Mouse (Mus musculus) thymus, postnatal 4 days (tissue): ENCODE results near the gene Draxin.
A peak's percentile ranks its signal among the peaks of the same experiment; 100 is the strongest.

Experiments
- DNase-seq: peaks from one replicate; pipeline ENCODE4 v3.0.0; 2021

Gene Draxin

GRCm38 (mm10) chr4:148112519-148112918, 18.0 kb downstream of the Draxin start:
- DNase-seq = no peak

- no peak for DNase-seq
Observed at GRCm38 (mm10) chr4:148109215-148109614, 21.3 kb downstream of the Draxin start.

- DNase-seq = no peak
Observed at GRCm38 (mm10) chr4:148108565-148109100, 21.9 kb downstream of the Draxin start.

GRCm38 (mm10) chr4:148107621-148108291, 22.7 kb downstream of the Draxin start:
- no peak for DNase-seq

DNA sequence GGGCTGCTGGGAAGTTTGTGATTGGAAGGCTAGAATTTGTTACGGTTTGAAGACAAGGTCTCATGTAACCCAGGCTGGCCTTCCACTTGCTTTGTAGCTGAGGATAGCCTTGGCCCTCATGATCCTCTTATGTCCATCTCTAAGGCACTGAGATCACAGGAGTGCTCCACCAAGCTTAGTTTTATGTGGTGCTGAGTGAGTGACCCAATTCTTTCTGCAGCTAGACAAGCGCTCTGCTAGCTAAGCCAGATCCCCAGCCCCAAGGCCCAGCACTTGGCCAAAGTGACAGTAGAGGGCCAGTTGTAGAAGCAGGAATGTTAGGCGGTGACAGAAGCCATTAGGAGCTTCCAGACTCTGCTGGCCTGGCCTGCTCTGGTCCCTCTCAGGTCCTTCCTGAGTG, 26.4 kb downstream of the Draxin start:
- no peak for DNase-seq

- DNase-seq = peak; percentile 90
Observed at GRCm38 (mm10) chr4:148101801-148102527, 28.5 kb downstream of the Draxin start.

GRCm38 (mm10) chr4:148098666-148099065, 31.8 kb downstream of the Draxin start:
- no peak for DNase-seq

DNA sequence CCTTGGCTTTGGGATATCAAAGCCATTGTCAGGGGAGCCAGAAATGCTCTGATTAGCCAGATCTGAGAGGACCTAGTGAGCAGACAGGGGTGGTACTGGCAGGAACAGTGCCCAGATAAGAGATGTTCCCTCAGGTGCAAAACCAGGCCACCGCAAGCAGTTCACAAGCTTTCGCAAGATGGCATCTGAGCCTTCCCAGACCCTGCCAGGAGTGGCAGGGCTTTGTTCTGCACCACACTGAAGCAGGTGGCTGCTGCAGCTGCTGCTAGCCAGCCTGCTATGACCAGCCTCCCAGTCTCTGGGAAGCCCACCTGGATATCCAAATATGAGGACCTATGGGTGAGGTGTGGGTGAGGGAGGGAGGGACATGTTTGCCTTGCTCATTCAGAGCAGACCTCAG, 32.6 kb downstream of the Draxin start:
- peak; percentile 75 for DNase-seq

DNA sequence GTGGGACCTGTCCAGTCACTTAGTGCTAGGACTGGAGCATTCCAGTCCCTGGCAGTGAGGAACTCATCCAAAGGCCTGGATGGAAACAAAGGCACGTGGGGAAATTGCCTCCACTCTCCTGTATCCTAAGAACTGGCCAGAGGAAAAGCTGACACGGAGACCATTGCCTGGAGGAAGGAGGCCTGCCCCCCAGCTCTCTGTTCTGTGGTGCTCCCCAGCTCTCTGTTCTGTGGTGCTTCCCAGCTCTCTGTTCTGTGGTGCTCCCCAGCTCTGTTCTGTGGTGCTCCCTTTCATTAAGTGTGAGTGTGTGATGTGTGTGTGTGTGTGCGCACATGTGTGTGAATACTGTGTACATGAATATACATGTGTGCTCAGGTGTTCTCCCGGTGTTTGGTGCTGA, 35.4 kb downstream of the Draxin start:
- DNase-seq = no peak

GRCm38 (mm10) chr4:148094161-148094560, 36.3 kb downstream of the Draxin start:
- peak; percentile 74 for DNase-seq

DNA sequence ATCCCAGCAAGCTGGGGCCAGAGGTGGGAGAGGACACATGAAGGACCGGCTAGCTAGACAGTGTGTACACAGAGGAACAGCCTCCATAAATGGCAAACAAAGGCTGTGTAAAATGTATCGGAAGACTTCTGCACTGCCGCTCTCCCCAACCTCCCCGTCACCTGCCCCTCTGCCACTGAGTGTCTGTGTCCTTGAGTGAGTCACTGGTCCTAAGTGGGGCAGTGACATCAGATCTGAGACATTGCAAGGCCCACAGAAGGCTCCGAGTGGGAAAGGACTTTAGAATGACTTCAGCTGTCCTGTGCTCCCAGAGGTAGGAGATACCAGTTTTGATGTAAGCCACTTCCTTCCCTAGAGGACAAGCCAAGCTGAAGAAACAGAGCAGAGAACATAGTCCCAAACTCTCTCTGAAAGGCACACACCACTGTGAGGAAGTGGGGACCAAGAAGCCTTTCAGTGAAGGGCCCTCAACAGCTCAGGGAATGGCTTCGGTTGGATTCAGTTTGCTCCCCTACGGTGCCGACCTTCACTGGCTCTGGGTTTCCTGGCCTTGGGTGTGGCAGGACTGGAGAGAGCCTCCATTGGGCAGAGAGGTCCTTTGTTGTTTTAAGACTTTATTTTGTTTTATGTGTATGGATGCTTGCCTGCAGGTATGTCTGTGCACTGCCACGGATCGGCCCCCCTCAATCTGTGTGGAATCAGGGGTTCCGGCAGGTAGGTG, 37.8 kb downstream of the Draxin start:
- no peak for DNase-seq

DNA sequence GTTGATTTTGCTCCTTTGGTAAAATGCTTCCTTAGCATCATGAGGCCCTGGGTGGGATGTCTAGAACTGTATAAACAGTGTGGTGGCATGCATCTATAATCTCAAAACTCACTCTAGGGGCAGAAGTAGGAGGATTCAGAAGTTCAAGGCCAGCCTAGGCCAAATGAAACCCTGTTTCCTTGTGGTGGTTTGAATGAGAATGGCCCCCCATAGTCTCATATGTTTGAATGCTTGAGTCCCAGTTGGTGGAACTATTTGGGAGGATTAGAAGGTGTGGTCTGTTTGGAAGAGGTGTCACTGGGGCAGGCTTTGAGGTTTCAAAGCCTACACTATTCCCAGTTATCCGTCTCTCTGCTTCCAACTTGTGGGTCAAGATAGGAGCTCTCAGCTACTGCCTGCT, 39.3 kb downstream of the Draxin start:
- DNase-seq = no peak

GRCm38 (mm10) chr4:148089166-148089565, 41.3 kb downstream of the Draxin start:
- no peak for DNase-seq

GRCm38 (mm10) chr4:148087907-148088527, 42.5 kb downstream of the Draxin start, which contains the start of gene Agtrap:
Gene Agtrap, minus strand, starts transcription at chr4:148088031.
- DNase-seq = peak; percentile 96

GRCm38 (mm10) chr4:148087091-148087906, 43.2 kb downstream of the Draxin start:
- DNase-seq = peak; percentile 52

DNA sequence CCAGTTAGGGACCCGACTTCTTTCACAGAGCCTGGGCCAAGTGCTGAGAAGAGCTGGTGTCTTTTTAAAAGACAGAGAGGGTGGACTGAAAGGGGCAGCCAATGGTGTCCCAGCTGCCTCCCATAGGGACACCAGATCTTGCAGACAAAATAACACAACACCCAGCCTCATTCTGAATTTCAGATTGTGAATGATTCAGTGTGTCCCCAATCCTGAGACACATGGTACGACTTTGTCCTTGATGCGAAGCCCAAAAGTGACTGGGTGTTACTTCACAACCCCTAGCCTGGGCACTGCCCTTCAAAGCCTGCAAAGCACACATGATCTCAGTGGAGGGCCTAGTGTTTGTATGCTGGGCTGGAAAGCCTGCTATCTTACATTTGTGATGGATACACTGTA, 44.6 kb downstream of the Draxin start:
- DNase-seq = no peak

- peak; percentile 65 for DNase-seq
Observed at GRCm38 (mm10) chr4:148085131-148085906, 45.2 kb downstream of the Draxin start.

DNA sequence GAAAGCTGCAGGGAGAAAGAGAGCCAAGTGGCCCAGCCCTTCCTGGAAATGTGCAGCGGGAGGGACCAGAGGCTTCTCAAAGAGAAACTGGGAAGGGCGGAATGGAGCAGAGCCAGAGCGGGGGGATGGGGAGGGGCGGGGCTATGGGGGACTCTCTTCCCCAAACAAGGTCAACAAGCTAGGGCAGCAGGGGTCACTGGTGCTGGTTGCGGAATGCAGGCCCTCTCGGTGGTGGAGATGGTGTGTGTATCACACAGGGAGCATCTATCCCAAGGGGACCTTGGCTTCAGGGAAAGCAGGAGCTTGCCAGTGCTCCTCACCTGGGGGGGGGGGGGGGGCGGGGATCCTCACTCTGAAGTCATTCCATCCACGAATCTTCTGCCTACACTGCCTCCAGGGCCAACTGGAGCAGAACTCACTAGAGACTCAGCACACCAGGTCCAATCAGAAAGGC, 46.2 kb downstream of the Draxin start:
- DNase-seq = no peak

DNA sequence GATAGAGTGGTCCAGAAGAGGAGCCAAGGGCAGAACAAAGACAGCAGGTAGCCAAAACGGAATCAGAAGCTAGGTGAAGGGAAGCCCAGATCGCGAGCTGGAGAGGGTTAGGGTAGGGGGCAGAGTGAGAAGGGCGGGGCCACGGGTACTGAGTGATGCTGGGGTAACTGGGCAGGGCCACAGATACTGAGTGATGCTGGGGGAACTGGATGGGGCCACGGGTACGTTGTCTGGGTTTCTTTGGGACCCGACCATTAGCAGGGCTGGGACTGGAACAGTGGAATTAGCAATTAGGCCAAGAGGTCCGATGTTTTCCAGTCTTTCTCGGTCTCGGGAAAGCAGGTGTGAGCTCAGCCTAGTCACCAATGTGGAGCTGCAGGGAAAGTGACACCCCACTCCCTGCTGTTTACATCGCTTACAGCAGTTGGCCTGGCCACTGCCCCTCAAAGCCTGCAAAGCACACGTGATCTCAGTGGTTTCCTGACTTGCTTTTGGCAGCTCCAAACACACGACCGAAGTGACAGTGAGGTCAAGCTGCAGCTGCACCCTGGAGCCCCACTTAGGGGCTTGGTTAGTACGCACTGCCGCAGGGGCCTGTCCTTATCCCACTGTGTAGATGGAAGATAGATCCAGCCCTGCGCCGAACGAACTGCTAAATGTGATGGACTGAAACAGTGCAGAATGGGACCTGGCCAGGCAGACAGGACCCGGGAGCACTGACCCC, 47.2 kb downstream of the Draxin start:
- peak; percentile 80 for DNase-seq

DNA sequence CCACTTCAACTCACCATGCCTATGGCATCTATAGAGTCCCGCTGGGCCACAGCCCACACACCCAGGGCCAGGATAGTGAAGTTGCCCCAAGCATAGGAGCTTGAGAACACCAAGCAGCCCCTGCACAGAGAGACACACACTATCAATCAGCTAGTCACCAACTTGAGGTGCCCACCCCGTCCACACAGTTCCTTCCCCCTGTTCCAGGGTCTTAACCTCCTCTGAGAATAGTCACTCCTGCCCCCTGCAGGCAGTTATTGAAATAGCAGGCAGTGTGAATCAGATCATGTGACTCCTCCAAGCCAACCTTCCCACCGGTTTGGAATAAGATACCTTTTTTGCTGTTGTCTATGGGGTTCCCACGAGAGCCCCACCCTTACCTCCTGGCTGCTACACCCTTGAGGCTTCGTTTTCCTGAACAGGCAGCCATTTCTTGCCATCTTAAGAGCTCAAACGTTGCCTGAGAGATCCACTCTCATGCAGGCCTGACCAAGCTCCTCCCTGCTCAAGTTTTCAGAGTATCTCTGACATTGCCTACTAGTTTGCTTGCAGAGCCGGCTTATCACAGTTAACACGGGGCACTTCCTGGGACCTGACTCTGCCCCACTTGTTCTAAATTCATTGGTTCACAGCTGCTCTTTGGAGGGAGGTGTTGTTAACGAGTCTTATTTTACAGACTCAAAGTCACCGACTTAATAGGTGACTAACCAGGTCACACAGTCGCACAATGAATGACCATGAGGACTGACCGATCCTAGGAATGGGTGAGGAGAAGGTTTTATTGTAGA, 48.0 kb downstream of the Draxin start:
- DNase-seq = peak; percentile 86
